Mouse (Mus musculus) erythroblast, embryonic 14.5 days (primary cell): Measurements from ENCODE around the gene Sf3a1.

Source experiments
- GATA1 ChIP-seq: IDR thresholded peaks from 2 replicates; pipeline ENCODE4 v1.6.1; 2012; ENCODE audit warnings: low read length, inconsistent platforms, mixed read lengths
- TAL1 ChIP-seq: IDR thresholded peaks from 3 replicates; pipeline ENCODE4 v1.6.1; 2012; ENCODE audit warnings: low read length, inconsistent platforms, mixed read lengths

DNA sequence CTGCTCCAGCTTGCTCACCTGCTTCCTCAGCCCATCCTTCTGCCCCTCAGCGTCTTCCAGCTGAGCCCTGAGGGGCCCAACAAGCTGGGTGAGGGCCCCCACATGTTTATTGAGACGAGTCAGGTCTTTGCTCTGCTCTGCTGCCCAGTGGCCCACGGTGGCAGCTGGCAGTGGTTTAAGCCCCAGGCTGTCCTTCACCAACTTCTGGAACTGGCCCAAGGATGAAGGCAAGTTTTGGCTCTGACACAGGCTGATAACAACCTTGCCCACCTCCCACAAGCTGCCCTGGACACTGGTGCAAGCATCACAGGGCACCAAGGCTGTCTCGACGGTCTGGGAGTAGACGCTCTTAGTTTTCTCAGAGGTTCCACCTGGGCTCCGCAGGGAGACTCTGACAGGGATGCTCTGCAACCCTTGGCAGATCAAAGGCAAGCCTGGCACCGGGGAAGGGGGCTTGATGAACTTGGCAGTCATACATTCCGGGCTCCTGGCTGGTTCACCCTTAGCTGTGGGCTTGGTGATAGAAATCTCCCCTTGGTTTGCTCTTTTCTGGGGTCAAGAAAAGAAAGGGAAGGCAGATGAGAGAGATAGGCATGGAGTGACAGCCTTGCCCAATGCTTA lies 11.5 kb upstream of the Sf3a1 start:
- no peak for TF ChIP-seq TAL1
- no peak for TF ChIP-seq GATA1
